Mouse (Mus musculus) heart, adult 2 months (tissue): ENCODE data around the gene Usp39. TPM values are rescaled to one million over a fixed set of nuclear protein-coding genes. Genes with fewer than 3 reads are reported as not detected.

ENCODE experiments used
- DNase-seq, 2 experiments: peaks; one replicate each; pipeline ENCODE4 v3.0.0; 2021
- H3K27ac ChIP-seq: fragments of 200-600 bp; 2 replicates; pipeline ENCODE4 v1.8.1; 2022
- H3K27me3 ChIP-seq: fragments of 200-500 bp; 2 replicates; pipeline ENCODE4 v1.6.1; 2012; ENCODE audit warnings: mild to moderate bottlenecking, low read length, inconsistent platforms, mixed read lengths; ENCODE audit not compliant: control insufficient read depth, insufficient read depth
- H3K36me3 ChIP-seq: fragments of 200-500 bp; 2 replicates; pipeline ENCODE4 v1.6.1; 2012; ENCODE audit warnings: low read length, inconsistent platforms; ENCODE audit not compliant: control insufficient read depth, insufficient read depth
- H3K4me1 ChIP-seq: fragments of 200-500 bp; 2 replicates; pipeline ENCODE4 v1.6.1; 2011; ENCODE audit warnings: low read length; ENCODE audit not compliant: control insufficient read depth, insufficient read depth
- H3K4me3 ChIP-seq: fragments of 200-600 bp; 2 replicates; pipeline ENCODE4 v1.8.1; 2022
- H3K79me2 ChIP-seq: fragments of 200-500 bp; replicated peaks from 2 replicates; pipeline ENCODE4 v1.6.1; 2012; ENCODE audit warnings: mild to moderate bottlenecking, inconsistent platforms, low read length, moderate library complexity, mixed read lengths; ENCODE audit not compliant: control insufficient read depth, insufficient read depth
- H3K9ac ChIP-seq: fragments of 200-500 bp; 2 replicates; pipeline ENCODE4 v1.6.1; 2012; ENCODE audit warnings: low read depth, mild to moderate bottlenecking, control low read depth, inconsistent platforms, low read length, mixed read lengths
- CTCF ChIP-seq: fragments of 200-600 bp; IDR thresholded peaks from 2 replicates; pipeline ENCODE4 v1.8.1; 2022; ENCODE audit warnings: antibody characterized with exemption, mild to moderate bottlenecking, moderate library complexity
- EP300 ChIP-seq: fragments of 200-500 bp; IDR thresholded peaks from 2 replicates; pipeline ENCODE4 v1.6.1; 2011; ENCODE audit warnings: low read depth, low read length, control low read depth; ENCODE audit not compliant: insufficient read depth
- POLR2A ChIP-seq: fragments of 200-500 bp; IDR thresholded peaks from 2 replicates; pipeline ENCODE4 v1.6.1; 2011; ENCODE audit warnings: mild to moderate bottlenecking, low read depth, low read length, control low read depth; ENCODE audit not compliant: insufficient read depth
- WGBS: fragments of 180-500 bp; shearing (Covaris S2); methylation state at CpG from one replicate; pipeline ENCODE4 v1.1.7; 2018; 5-methylcytosine and 5-hydroxymethylcytosine counted together
- intact Hi-C: fragments of 180-260 bp; cut with DNase I; formaldehyde crosslinking; loops from one replicate; pipeline ENCODE4 v1.15.1; 2025
- polyA plus RNA-seq: library from polyadenylated mRNA; depleted of rRNA; stranded (reverse); fragments of >200 nt; gene quantifications from 2 replicates; pipeline ENCODE4 v1.2.3, GENCODE M21; 2012; rRNA removed
- total RNA-seq, 2 experiments: library from RNA; stranded (reverse); gene quantifications; 2 replicates each; pipeline ENCODE4 v1.2.3; 2021

Gene Usp39
- total and polyA plus RNA-seq, 3 experiments: 11.4 to 17.7 (median 14.9) TPM

DNA sequence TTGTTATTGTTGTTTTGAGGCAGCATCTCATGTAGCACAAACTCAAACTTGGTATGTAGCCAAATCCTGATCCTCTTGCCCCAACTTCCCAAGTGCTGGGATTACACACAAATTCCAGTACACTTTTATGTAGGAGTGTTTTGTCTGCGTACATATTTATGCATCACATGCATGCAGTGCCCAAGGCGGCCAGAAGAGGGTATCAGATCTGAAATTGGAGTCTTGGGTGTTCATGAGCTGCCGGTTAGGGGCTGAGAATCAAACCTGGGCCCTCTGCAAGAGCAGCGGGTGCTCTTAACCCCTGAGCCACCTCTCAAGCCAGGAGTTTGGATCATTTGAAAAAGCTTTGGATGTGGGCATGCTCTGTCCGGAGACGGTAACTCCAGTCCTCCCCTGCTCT lies 68.8 kb downstream of the Usp39 start:
- peak overlapping the region; percentile 47 for H3K9ac ChIP-seq
- H3K36me3 ChIP-seq: peaks cover 7% of the 10 kb centered on the region
- 96% methylated on average over 6 of the region's 6 CpGs for WGBS
- TF ChIP-seq EP300: no peak
- no peak for TF ChIP-seq POLR2A
- TF ChIP-seq CTCF: peak; percentile 48
- intact Hi-C loops: no loop called here
- peaks cover 21% of the 10 kb centered on the region for H3K4me1 ChIP-seq
- DNase-seq: no peak
- no peak overlapping the region for H3K4me3 ChIP-seq
- H3K27ac ChIP-seq: peak overlapping the region; percentile 95
- H3K79me2 ChIP-seq: no peaks in the 10 kb centered on the region
- no peaks in the 10 kb centered on the region for H3K27me3 ChIP-seq

GRCm38 (mm10) chr6:72275527-72275926 lies 69.5 kb downstream of the Usp39 start:
- H3K4me1 ChIP-seq: peaks cover 21% of the 10 kb centered on the region
- 26% methylated on average over 4 of the region's 4 CpGs for WGBS

GRCm38 (mm10) chr6:72273153-72273552 lies 71.8 kb downstream of the Usp39 start:
- no peak overlapping the region for H3K9ac ChIP-seq
- WGBS: 75% methylated on average over 6 of the region's 6 CpGs
- no peaks in the 10 kb centered on the region for H3K27me3 ChIP-seq
- peaks cover 14% of the 10 kb centered on the region for H3K4me1 ChIP-seq
- no peaks in the 10 kb centered on the region for H3K79me2 ChIP-seq
- TF ChIP-seq CTCF: no peak
- TF ChIP-seq EP300: no peak
- TF ChIP-seq POLR2A: no peak
- no peak for DNase-seq
- H3K4me3 ChIP-seq: no peak overlapping the region
- H3K36me3 ChIP-seq: peaks cover 1% of the 10 kb centered on the region; the same call in 1 of the 2 replicates
- H3K27ac ChIP-seq: no peak overlapping the region
- intact Hi-C loops: no loop called here

More at GRCm38 (mm10) chr6:72275527-72275926, 69.5 kb downstream of the Usp39 start:
- TF ChIP-seq CTCF: no peak
- no peak for TF ChIP-seq POLR2A
- TF ChIP-seq EP300: no peak
- H3K27me3 ChIP-seq: no peaks in the 10 kb centered on the region
- peaks cover 7% of the 10 kb centered on the region for H3K36me3 ChIP-seq
- no peaks in the 10 kb centered on the region for H3K79me2 ChIP-seq
- H3K9ac ChIP-seq: no peak overlapping the region
- H3K4me3 ChIP-seq: no peak overlapping the region
- no peak for DNase-seq
- peak overlapping the region; percentile 95 for H3K27ac ChIP-seq
- intact Hi-C loops: no loop called here

GRCm38 (mm10) chr6:72272161-72272696 lies 72.8 kb downstream of the Usp39 start:
- intact Hi-C loops: no loop called here
- Histone ChIP-seq H3K9ac (no peak overlapping the region), H3K27ac (no peak overlapping the region), H3K36me3 (no peaks in the 10 kb centered on the region), H3K4me1 (peaks cover 9% of the 10 kb centered on the region), H3K27me3 (no peaks in the 10 kb centered on the region), H3K79me2 (no peaks in the 10 kb centered on the region), H3K4me3 (no peak overlapping the region)
- TF ChIP-seq POLR2A: no peak
- TF ChIP-seq EP300: no peak
- 74% methylated on average over 10 of the region's 10 CpGs for WGBS
- no peak for DNase-seq

- peaks cover 3% of the 10 kb centered on the region for H3K4me1 ChIP-seq
- no peak overlapping the region for H3K9ac ChIP-seq
- no peaks in the 10 kb centered on the region for H3K36me3 ChIP-seq
- WGBS: 55% methylated on average over 11 of the region's 11 CpGs
- no peak for DNase-seq
- no peaks in the 10 kb centered on the region for H3K27me3 ChIP-seq
- H3K27ac ChIP-seq: no peak overlapping the region
- TF ChIP-seq POLR2A (no peak), EP300 (no peak), CTCF (no peak)
- intact Hi-C loops: no loop called here
- no peak overlapping the region for H3K4me3 ChIP-seq
- H3K79me2 ChIP-seq: no peaks in the 10 kb centered on the region
Observed at GRCm38 (mm10) chr6:72270952-72271519, 73.9 kb downstream of the Usp39 start.

- Histone ChIP-seq H3K27me3 (no peaks in the 10 kb centered on the region), H3K9ac (no peak overlapping the region), H3K4me3 (no peak overlapping the region), H3K79me2 (no peaks in the 10 kb centered on the region), H3K4me1 (peaks cover 5% of the 10 kb centered on the region), H3K36me3 (0 out of 2 replicates have a peak, but pooled peaks cover 2% of the 10 kb centered on the region), H3K27ac (no peak overlapping the region)
- intact Hi-C loops: no loop called here
- no peak for DNase-seq
- WGBS: 87% methylated on average over 5 of the region's 5 CpGs
- no peak for TF ChIP-seq EP300
- TF ChIP-seq POLR2A: no peak
- TF ChIP-seq CTCF: no peak
Observed at GRCm38 (mm10) chr6:72270258-72270657, 74.7 kb downstream of the Usp39 start.

Other genes starting within 250 kb of the Usp39 start
- gene St3gal5, start 247.6 kb downstream of the Usp39 start, total RNA-seq: 10 to 100 TPM; 67.6 to 78.4 TPM
- 39.7 and 50.8 TPM in 2 replicates for gene St3gal5, start 247.6 kb downstream of the Usp39 start, polyA plus RNA-seq
- gene Atoh8, start 109.6 kb downstream of the Usp39 start, total RNA-seq: 10 to 100 TPM; 11.0 to 13.5 TPM
- 9.3 and 12.7 TPM in 2 replicates for gene Atoh8, start 109.6 kb downstream of the Usp39 start, polyA plus RNA-seq
- gene Sftpb, start 40.6 kb downstream of the Usp39 start, total RNA-seq: not detected
- 9.1 TPM in 1 of 2 replicates, not detected in the other for gene Sftpb, start 40.6 kb downstream of the Usp39 start, polyA plus RNA-seq
- gene 0610030E20Rik, start 2.1 kb upstream of the Usp39 start, total RNA-seq: 1 to 10 TPM; 8.2 to 9.1 TPM
- gene 0610030E20Rik, start 2.1 kb upstream of the Usp39 start, polyA plus RNA-seq: 8.7 and 13.6 TPM in 2 replicates
- 10 to 100 TPM; 22.7 to 22.8 TPM for gene Tmem150a, start 10.3 kb upstream of the Usp39 start, total RNA-seq
- gene Tmem150a, start 10.3 kb upstream of the Usp39 start, polyA plus RNA-seq: 79.2 and 86.9 TPM in 2 replicates
- 10 to 100 TPM; 36.0 to 40.7 TPM for gene Rnf181, start 21.8 kb upstream of the Usp39 start, total RNA-seq
- gene Rnf181, start 21.8 kb upstream of the Usp39 start, polyA plus RNA-seq: 44.0 and 56.6 TPM in 2 replicates
- gene Vamp5, start 35.3 kb upstream of the Usp39 start, total RNA-seq: 10 to 100 TPM; 49.3 to 58.3 TPM
- 99.6 and 116 TPM in 2 replicates for gene Vamp5, start 35.3 kb upstream of the Usp39 start, polyA plus RNA-seq
- 10 to 100 TPM; 69.3 to 78.8 TPM for gene Vamp8, start 45.5 kb upstream of the Usp39 start, total RNA-seq
- gene Vamp8, start 45.5 kb upstream of the Usp39 start, polyA plus RNA-seq: 85.6 and 112 TPM in 2 replicates
- 10 to 100 TPM; 30.4 to 32.5 TPM for gene Ggcx, start 69.1 kb upstream of the Usp39 start, total RNA-seq
- gene Ggcx, start 69.1 kb upstream of the Usp39 start, polyA plus RNA-seq: 19.3 and 26.1 TPM in 2 replicates
- gene Mat2a, start 94.4 kb upstream of the Usp39 start, total RNA-seq: 100 to 1,000 TPM; 129 to 151 TPM
- gene Mat2a, start 94.4 kb upstream of the Usp39 start, polyA plus RNA-seq: 93.0 and 162 TPM in 2 replicates
- gene Sh2d6, start 176.5 kb upstream of the Usp39 start, total RNA-seq: not detected
- 0.21 TPM in 1 of 2 replicates, not detected in the other for gene Sh2d6, start 176.5 kb upstream of the Usp39 start, polyA plus RNA-seq
- gene Capg, start 199.2 kb upstream of the Usp39 start, total RNA-seq: 10 to 100 TPM in 1 of 2 experiments, 1 to 10 TPM in 1; 9.5 to 10.8 TPM
- gene Capg, start 199.2 kb upstream of the Usp39 start, polyA plus RNA-seq: 12.6 and 16.1 TPM in 2 replicates